Mouse (Mus musculus) urinary bladder, adult 18-20 months (tissue): ENCODE measurements around the gene Gga3.

ENCODE experiments used
- DNase-seq, 2 experiments: peaks; one replicate each; pipeline ENCODE4 v3.0.0; 2022; ENCODE audit warnings: low spot score in 2 of 2, mixed read lengths in 2 of 2

Gga3 gene

GRCm38 (mm10) chr11:115612410-115613137 is 8.7 kb upstream of the Gga3 start, which contains the start of gene Mif4gd:
Mif4gd (minus strand) TSS chr11:115612969.
- peak; percentile 91 to 100 for DNase-seq

GRCm38 (mm10) chr11:115612059-115612409 is 8.2 kb upstream of the Gga3 start:
- DNase-seq, result peak; percentile 69 to 71

GRCm38 (mm10) chr11:115611173-115611572 is 7.3 kb upstream of the Gga3 start:
- no peak for DNase-seq

- no peak for DNase-seq
Measured at GRCm38 (mm10) chr11:115609576-115609975, 5.7 kb upstream of the Gga3 start.

- no peak for DNase-seq
Measured at GRCm38 (mm10) chr11:115608421-115609399, 4.9 kb upstream of the Gga3 start.

GRCm38 (mm10) chr11:115606733-115607132 is 2.9 kb upstream of the Gga3 start:
- no peak for DNase-seq

GRCm38 (mm10) chr11:115604304-115604696 is 449 bp upstream of the Gga3 start:
- DNase-seq, result no peak

GRCm38 (mm10) chr11:115603128-115603475 is 749 bp downstream of the Gga3 start:
- DNase-seq, result no peak

GRCm38 (mm10) chr11:115601174-115601573 is 2.7 kb downstream of the Gga3 start:
- DNase-seq, result no peak

- no peak for DNase-seq
Measured at GRCm38 (mm10) chr11:115600743-115601142, 3.1 kb downstream of the Gga3 start.

GRCm38 (mm10) chr11:115599722-115600121 is 4.1 kb downstream of the Gga3 start:
- DNase-seq, result no peak

- DNase-seq, result no peak
Measured at GRCm38 (mm10) chr11:115598309-115598708, 5.5 kb downstream of the Gga3 start.

- no peak for DNase-seq
Measured at GRCm38 (mm10) chr11:115595209-115595608, 8.6 kb downstream of the Gga3 start.

- no peak for DNase-seq
Measured at GRCm38 (mm10) chr11:115590526-115591075, 13.2 kb downstream of the Gga3 start.

- DNase-seq, result no peak
Measured at GRCm38 (mm10) chr11:115587984-115588383, 15.9 kb downstream of the Gga3 start.

- no peak for DNase-seq
Measured at GRCm38 (mm10) chr11:115586403-115586802, 17.4 kb downstream of the Gga3 start.

GRCm38 (mm10) chr11:115585573-115586100 is 18.2 kb downstream of the Gga3 start:
- no peak for DNase-seq

- no peak for DNase-seq
Measured at GRCm38 (mm10) chr11:115584376-115585073, 19.3 kb downstream of the Gga3 start.

- DNase-seq, result no peak
Measured at GRCm38 (mm10) chr11:115582913-115583606, 20.8 kb downstream of the Gga3 start.

- DNase-seq, result no peak
Measured at GRCm38 (mm10) chr11:115579080-115579479, 24.8 kb downstream of the Gga3 start.

GRCm38 (mm10) chr11:115564961-115565360 is 38.9 kb downstream of the Gga3 start:
- DNase-seq, result no peak
